Mouse (Mus musculus): ENCODE results near the gene E2f7. TPM values are rescaled to one million over a fixed set of nuclear protein-coding genes. Genes with fewer than 3 reads are reported as not detected.

E2f7 gene
- 6.2 and 8.4 TPM in 2 replicates for polyA plus RNA-seq (2012; ENCODE audit: insufficient read depth, low replicate concordance)

DNA sequence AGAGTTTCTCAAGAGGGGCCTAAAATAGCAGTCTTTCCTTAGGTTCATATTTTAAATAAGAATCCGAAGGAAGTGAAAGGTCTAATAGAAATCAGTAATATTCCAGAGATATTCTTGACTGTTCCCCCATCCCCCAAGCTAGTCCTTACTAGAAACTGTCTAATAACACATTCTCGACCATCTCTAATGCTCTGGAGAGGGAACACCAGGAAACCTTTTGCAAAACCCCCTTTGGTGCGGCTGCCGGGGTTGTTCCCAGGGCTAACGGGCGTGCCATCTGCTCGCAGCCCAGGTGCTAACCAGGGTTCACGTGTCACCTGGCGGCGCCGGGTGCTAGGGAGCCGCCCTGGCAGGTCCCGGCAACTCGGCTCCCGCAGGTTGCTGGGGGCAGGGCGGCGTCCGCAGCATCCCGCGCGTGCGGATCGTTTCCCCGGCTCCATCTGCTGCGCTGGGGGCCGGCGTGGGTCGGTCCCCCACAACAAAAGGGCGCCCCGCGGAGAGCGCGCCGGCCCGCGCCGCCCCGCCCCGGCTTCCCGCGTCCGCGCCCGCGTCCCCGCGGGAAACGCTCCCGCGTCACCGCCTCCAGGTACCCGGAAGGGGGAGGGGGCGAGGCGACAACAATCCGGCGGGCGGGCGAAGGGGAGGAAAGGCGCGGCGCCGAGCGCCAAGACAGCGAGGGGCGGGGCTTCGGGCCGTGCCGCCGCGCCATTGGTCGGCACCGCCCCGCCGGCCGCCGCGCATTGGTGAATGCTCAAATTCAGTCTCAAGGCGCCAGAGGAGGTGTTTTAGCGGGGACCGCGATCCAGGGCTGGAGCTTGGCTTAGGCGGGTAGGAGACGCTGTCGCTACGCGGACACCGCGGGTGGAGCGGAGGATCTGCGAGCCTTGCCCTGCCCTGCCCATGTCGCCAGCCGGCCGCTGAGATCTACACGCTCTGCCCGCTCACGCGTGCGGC, at the start of gene E2f7:
TSS of gene E2f7 (plus strand) at position 754 of the 954 bp plus-strand sequence.
- peaks cover 9% of the 10 kb centered on the region for H3K27me3 ChIP-seq (replicated peaks)
- H3K36me3 ChIP-seq (replicated peaks; ENCODE audit: low read length): peaks cover 31% of the 10 kb centered on the region
- TF ChIP-seq GATA1 (IDR thresholded peaks at IDR 0.05; ENCODE audit: borderline replicate concordance, low read length) (no peak), FLI1 (IDR thresholded peaks at IDR 0.05; ENCODE audit: low read length) (no peak)
- peaks cover 53% of the 10 kb centered on the region for H3K4me1 ChIP-seq
- peak within 1 kb of the TSS; percentile 97 for H3K4me3 ChIP-seq (replicated peaks)
- H3K9me3 ChIP-seq: no peaks in the 10 kb centered on the region

DNA sequence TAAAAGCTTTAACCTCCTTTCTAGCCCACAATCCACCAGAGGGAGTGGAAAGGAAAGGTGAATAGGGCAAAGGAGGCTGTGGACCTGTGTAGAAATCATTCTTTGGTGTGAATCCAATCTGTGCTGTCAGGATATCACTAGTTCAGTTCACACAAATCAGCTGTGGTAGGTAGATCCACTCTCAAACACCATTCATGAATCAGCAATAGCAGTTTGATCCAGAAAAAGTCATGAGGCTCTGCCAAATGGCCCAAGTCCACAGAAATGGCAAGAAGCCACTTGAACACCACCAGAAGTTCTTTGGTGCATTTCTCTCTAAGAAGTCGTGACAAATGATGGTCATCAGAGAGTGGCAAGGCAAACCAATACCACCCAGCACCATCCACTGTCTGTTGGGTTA, 44.0 kb upstream of the E2f7 start:
- Histone ChIP-seq H3K27me3 (replicated peaks) (no peaks in the 10 kb centered on the region), H3K4me3 (replicated peaks) (no peak overlapping the region), H3K4me1 (no peaks in the 10 kb centered on the region), H3K9me3 (no peaks in the 10 kb centered on the region), H3K36me3 (replicated peaks; ENCODE audit: low read length) (no peaks in the 10 kb centered on the region)
- TF ChIP-seq GATA1 (IDR thresholded peaks at IDR 0.05; ENCODE audit: borderline replicate concordance, low read length): no peak
- no peak for TF ChIP-seq FLI1 (IDR thresholded peaks at IDR 0.05; ENCODE audit: low read length)

DNA sequence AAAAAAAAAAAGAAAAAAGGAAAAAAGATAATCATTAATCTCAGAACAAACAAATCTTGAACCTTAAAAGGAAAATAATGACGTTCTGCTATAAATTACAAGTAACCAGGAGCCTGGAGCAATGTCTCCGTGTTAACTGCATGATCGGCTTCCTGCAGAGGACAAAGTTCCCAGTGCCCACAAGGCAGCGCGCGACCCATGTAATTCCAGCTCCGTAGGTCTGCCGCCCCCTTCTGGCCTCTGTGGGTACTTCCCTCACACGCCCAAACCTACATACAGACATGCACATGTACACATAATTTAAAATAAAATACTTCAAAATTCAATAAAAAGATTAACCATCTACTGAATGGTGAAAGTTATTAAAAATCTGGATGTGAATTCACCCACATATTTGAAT, 39.6 kb upstream of the E2f7 start:
- TF ChIP-seq FLI1 (IDR thresholded peaks at IDR 0.05; ENCODE audit: low read length) (no peak), GATA1 (IDR thresholded peaks at IDR 0.05; ENCODE audit: borderline replicate concordance, low read length) (no peak)
- Histone ChIP-seq H3K36me3 (replicated peaks; ENCODE audit: low read length) (no peaks in the 10 kb centered on the region), H3K4me1 (no peaks in the 10 kb centered on the region), H3K27me3 (replicated peaks) (no peaks in the 10 kb centered on the region), H3K4me3 (replicated peaks) (no peak overlapping the region), H3K9me3 (no peaks in the 10 kb centered on the region)

DNA sequence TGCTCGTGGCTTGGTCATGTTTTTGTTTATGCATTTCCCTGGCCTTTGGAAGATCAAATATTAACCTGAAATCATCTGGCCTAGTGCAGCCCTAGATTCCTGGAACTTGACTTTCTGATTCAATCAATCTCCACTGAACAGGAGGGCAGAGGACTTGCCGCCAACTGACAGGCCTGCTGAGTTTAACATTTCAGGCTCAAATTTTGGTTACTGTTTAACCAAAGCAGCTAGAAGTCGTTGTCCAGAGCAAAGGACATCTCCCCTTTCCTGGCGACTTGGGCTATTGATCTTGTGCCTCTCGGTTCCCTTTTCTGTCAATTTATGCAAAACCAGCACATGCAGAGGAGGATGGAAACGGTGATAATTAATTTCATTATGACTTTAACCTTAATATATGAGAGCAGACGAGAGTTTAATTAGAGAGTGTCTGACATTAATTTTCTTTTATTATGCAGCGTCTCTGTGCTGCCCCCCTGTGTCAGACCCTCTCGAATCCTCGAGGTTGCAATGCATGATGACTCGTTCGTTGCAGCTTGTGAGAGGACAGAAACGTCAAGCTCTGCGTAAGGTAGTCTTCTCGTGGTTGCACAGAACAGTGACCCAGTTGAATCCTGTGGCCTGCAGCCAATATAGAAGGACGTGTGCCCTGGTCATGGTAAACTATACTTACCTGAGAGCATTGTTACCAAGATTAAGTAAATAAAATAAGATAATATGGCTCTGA, 37.7 kb upstream of the E2f7 start:
- H3K36me3 ChIP-seq (replicated peaks; ENCODE audit: low read length): no peaks in the 10 kb centered on the region
- H3K4me3 ChIP-seq (replicated peaks): no peak overlapping the region
- H3K27me3 ChIP-seq (replicated peaks): no peaks in the 10 kb centered on the region
- H3K9me3 ChIP-seq: no peaks in the 10 kb centered on the region
- TF ChIP-seq GATA1 (IDR thresholded peaks at IDR 0.05; ENCODE audit: borderline replicate concordance, low read length) (no peak), FLI1 (IDR thresholded peaks at IDR 0.05; ENCODE audit: low read length) (no peak)
- H3K4me1 ChIP-seq: no peaks in the 10 kb centered on the region

DNA sequence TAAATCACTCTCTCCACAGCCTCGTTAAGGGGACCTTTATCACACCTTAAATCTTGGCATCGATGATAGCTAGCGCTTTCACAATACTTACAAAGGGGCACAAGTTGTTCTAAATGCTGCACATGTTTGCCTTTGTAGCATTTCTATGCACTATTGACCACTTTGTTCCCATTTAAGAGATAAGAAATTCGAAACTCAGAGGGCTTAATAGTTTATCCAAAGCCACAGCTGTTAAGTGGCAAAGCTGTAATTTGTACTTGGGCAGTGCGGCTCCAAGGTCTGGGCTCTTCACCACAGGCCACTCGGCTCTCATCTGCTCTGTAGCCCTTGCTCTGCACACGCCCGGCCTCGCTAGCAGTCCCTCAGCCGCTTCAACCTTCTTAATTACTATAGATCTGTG, 28.4 kb upstream of the E2f7 start:
- TF ChIP-seq FLI1 (IDR thresholded peaks at IDR 0.05; ENCODE audit: low read length): no peak
- no peak for TF ChIP-seq GATA1 (IDR thresholded peaks at IDR 0.05; ENCODE audit: borderline replicate concordance, low read length)
- Histone ChIP-seq H3K9me3 (peaks cover 12% of the 10 kb centered on the region), H3K4me1 (no peaks in the 10 kb centered on the region), H3K27me3 (replicated peaks) (no peaks in the 10 kb centered on the region), H3K36me3 (replicated peaks; ENCODE audit: low read length) (no peaks in the 10 kb centered on the region), H3K4me3 (replicated peaks) (no peak overlapping the region)

DNA sequence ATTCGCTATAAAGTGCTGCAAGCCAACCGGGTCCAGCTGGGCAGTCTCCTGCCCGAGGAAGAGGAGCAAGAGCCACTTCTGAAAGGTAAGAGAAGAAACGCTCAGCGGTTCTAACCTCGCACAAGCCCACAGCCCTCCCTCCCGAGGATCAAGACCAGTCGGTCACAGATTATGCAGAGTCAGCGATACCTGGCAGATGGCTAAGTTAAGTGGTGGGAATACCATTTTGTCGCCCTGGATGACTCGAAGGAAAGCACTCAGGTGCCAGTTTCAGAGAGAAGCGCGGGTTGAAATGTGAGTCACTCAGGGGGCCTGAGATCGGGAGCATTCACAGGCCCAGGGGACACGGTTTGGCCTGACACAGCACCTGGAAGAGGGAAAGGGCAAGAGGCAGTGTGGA, 18.8 kb upstream of the E2f7 start:
- TF ChIP-seq GATA1 (IDR thresholded peaks at IDR 0.05; ENCODE audit: borderline replicate concordance, low read length) (no peak), FLI1 (IDR thresholded peaks at IDR 0.05; ENCODE audit: low read length) (no peak)
- H3K27me3 ChIP-seq (replicated peaks): no peaks in the 10 kb centered on the region
- no peaks in the 10 kb centered on the region for H3K36me3 ChIP-seq (replicated peaks; ENCODE audit: low read length)
- no peak overlapping the region for H3K4me3 ChIP-seq (replicated peaks)
- no peaks in the 10 kb centered on the region for H3K4me1 ChIP-seq
- 0 out of 2 replicates have a peak, but pooled peaks cover 4% of the 10 kb centered on the region for H3K9me3 ChIP-seq

DNA sequence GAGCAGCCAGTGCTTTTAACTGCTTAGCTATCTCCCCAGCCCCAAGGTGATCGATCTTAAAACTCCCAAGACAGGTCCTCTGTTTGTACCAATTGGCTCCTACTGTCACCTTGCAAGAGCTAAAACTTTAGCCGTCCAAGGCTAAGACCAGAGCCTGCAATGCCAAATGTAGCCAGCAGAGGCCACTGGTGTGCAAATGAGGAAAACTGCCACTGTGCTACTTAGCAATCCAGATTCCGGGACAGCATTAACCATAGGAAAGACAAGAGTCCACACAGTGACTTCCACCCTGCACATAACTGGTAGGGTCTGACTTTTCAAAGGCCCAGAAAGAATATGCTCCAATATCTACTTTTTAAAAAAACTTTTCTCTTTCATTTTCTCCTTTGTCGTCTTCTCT, 17.4 kb upstream of the E2f7 start:
- Histone ChIP-seq H3K4me1 (no peaks in the 10 kb centered on the region), H3K4me3 (replicated peaks) (no peak overlapping the region), H3K9me3 (0 out of 2 replicates have a peak, but pooled peaks cover 4% of the 10 kb centered on the region), H3K36me3 (replicated peaks; ENCODE audit: low read length) (no peaks in the 10 kb centered on the region), H3K27me3 (replicated peaks) (no peaks in the 10 kb centered on the region)
- TF ChIP-seq GATA1 (IDR thresholded peaks at IDR 0.05; ENCODE audit: borderline replicate concordance, low read length) (no peak), FLI1 (IDR thresholded peaks at IDR 0.05; ENCODE audit: low read length) (no peak)

DNA sequence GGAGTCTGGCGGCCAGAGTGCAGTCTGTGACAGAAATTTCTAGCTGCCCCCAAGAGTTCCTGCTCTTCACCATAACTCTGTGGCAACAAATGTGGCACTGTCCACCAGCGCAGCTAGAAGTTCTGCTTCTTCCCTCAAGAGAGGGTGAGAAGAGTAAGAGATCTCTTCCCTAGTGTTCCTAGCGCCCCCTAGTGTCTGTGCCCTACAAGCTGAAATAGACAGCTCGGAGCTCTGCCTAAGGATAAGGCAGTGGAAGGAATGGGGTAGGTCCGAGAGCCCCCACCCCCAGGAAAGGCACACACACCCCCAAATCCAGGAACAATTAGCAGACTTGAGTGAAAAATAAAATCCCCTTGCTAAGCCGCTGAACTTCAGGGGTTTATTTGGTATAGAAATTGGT, 11.9 kb upstream of the E2f7 start:
- peaks cover 12% of the 10 kb centered on the region for H3K9me3 ChIP-seq
- H3K36me3 ChIP-seq (replicated peaks; ENCODE audit: low read length): no peaks in the 10 kb centered on the region
- peaks cover 15% of the 10 kb centered on the region for H3K4me1 ChIP-seq
- no peak for TF ChIP-seq GATA1 (IDR thresholded peaks at IDR 0.05; ENCODE audit: borderline replicate concordance, low read length)
- TF ChIP-seq FLI1 (IDR thresholded peaks at IDR 0.05; ENCODE audit: low read length): no peak
- no peak overlapping the region for H3K4me3 ChIP-seq (replicated peaks)
- H3K27me3 ChIP-seq (replicated peaks): no peaks in the 10 kb centered on the region

DNA sequence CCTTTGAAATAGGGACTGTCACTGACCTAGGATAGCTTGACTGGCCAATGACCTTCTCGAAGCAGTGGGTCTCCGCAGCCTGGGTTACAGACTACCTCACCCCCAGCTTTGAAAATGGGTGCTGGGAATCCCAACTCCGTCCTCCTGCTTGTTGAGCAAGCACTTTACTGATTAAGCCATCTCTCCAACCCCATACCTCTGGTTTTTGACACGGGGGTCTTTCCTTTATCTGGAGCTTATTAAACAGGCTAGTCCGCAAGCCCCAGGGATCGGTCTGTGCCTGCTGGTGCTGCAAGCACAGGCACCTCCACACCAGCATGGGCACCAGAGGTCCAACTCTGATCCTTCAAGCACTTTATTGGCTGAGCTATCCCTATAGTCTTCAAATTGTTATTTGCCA, 1.5 kb upstream of the E2f7 start:
- H3K4me1 ChIP-seq: peaks cover 41% of the 10 kb centered on the region
- TF ChIP-seq GATA1 (IDR thresholded peaks at IDR 0.05; ENCODE audit: borderline replicate concordance, low read length) (no peak), FLI1 (IDR thresholded peaks at IDR 0.05; ENCODE audit: low read length) (no peak)
- H3K36me3 ChIP-seq (replicated peaks; ENCODE audit: low read length): peaks cover 18% of the 10 kb centered on the region
- H3K27me3 ChIP-seq (replicated peaks): peaks cover 9% of the 10 kb centered on the region
- no peaks in the 10 kb centered on the region for H3K9me3 ChIP-seq
- H3K4me3 ChIP-seq (replicated peaks): no peak overlapping the region

DNA sequence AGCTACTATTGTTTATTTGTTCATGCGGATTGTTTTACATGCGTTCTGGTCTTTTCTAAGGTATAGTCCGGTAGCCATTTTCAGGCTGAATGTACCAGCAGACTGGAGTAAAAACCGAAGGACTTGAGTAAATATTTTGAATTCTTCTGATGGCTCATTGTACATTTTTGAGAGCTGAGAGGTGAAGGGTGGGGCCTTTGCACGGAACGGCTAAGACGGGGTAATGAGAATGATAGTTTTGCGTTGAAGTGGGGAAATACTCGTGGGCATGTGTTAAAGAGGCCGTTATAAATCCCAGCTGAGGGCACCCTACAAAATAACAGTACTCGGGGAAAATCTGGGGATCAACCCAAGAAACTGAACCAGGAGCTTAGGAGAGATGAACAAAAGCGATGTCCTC, 1.1 kb upstream of the E2f7 start:
- TF ChIP-seq FLI1 (IDR thresholded peaks at IDR 0.05; ENCODE audit: low read length): no peak
- TF ChIP-seq GATA1 (IDR thresholded peaks at IDR 0.05; ENCODE audit: borderline replicate concordance, low read length): no peak
- Histone ChIP-seq H3K4me1 (peaks cover 44% of the 10 kb centered on the region), H3K36me3 (replicated peaks; ENCODE audit: low read length) (peaks cover 22% of the 10 kb centered on the region), H3K4me3 (replicated peaks) (no peak overlapping the region), H3K27me3 (replicated peaks) (peaks cover 9% of the 10 kb centered on the region), H3K9me3 (no peaks in the 10 kb centered on the region)

All from megakaryocyte, embryonic 14.5 days (primary cell).